Mouse (Mus musculus) layer of hippocampus, adult 2 months (tissue): ENCODE data around the gene Mlph. TPM values are rescaled to one million over a fixed set of nuclear protein-coding genes. Genes with fewer than 3 reads are reported as not detected.

Experiments
- DNase-seq, 2 experiments: peaks; one replicate each; pipeline ENCODE4 v3.0.0; 2022; ENCODE audit warnings: low spot score in 2 of 2
- H3K27ac ChIP-seq: fragments of 200-600 bp; 2 replicates; pipeline ENCODE4 v1.8.1; 2022
- H3K4me3 ChIP-seq: fragments of 200-600 bp; 2 replicates; pipeline ENCODE4 v1.8.1; 2022; ENCODE audit warnings: mild to moderate bottlenecking
- CTCF ChIP-seq: fragments of 200-600 bp; conservative IDR thresholded peaks from 2 replicates; pipeline ENCODE4 v1.8.1; 2022; ENCODE audit warnings: antibody characterized with exemption, mild to moderate bottlenecking, moderate library complexity
- long read RNA-seq, 2 experiments: library from polyadenylated mRNA; stranded (forward); transcript quantifications; one replicate each; pipeline ENCODE4 v2.0.0; 2021; ENCODE audit warnings: borderline mapping rate in 2 of 2
- total RNA-seq, 2 experiments: library from RNA; stranded (reverse); gene quantifications; 2 replicates each; pipeline ENCODE4 v1.2.3; 2021

The Mlph gene
- total RNA-seq: 1 to 10 TPM in 1 of 2 experiments, under 1 TPM in 1; 0.88 to 1.6 TPM
- long read RNA-seq, experiment 1: 0 reads
- long read RNA-seq, experiment 2: 0 reads

- Histone ChIP-seq H3K4me3 (peak within 1 kb of the TSS; percentile 28; the same call in 1 of the 2 replicates), H3K27ac (no peak within 1 kb of the TSS)
- DNase-seq: no peak
- no peak for TF ChIP-seq CTCF
Measured at GRCm38 (mm10) chr1:90914948-90915569, at the start of gene Mlph. Gene Mlph (plus strand): TSS chr1:90915085.

DNA sequence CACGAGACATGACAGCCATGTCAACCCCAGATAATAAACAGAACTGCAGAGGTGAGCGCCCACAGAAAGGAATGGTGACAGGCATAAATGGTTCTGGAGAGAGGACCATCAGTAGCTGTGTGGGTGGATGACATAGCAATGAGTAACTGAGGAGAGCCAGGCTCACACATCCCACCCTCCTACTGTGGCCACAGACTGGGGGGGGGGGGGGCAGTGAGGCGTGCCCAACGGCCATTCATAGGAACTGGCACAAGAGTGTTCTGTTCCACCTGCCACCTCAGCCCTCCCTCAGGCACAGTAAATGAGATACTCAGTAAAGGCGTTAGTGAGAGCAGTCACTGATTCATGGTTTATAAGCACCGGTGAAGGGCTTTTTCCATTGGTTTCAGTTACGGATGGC, 48.2 kb upstream of the Mlph start:
- DNase-seq: no peak

GRCm38 (mm10) chr1:90870581-90870980, 44.3 kb upstream of the Mlph start:
- TF ChIP-seq CTCF: no peak
- Histone ChIP-seq H3K27ac (no peak overlapping the region), H3K4me3 (no peak overlapping the region)
- no peak for DNase-seq

More for the DNA sequence above, 48.2 kb upstream of the Mlph start:
- TF ChIP-seq CTCF: no peak
- Histone ChIP-seq H3K27ac (no peak overlapping the region), H3K4me3 (no peak overlapping the region)

DNA sequence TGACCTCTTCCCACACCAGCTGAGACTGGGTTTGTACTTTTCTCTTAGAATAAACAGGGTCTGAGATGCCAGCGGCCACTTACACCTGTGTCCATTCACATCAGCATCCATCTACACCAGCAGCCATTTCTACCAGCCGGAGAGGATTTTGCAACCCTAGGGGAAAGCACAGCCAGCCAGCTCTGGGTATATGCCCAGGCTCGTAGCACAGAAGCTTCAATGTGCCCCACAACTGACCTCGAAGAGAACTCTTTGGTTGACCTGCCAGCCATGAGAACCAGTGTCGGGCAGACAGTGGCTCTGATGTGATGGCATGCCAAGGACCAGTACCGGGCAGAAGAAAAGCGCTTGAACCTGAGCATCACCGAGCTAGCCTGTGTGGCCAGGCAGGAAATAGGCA, 39.5 kb upstream of the Mlph start:
- Histone ChIP-seq H3K27ac (no peak overlapping the region), H3K4me3 (no peak overlapping the region)
- no peak for DNase-seq
- no peak for TF ChIP-seq CTCF

DNA sequence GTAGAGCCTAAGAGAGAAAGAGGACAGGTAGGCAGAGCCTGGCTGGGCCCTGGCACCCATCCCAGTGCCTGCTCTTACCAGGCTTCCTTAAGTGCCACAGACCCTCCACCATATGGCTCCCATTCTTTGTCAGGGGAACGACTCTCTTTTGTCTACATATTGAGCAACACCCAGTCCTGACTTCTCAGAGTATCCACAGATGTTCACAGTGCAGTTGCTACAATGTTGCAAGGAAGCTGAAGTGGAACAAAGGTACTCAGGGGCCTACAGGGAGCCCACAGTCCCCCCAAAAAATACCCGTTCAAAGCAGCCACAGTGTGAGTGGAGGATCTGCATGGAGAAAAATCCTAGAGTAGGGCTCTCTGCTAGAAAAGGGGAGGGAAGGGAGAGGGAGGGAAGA, 38.9 kb upstream of the Mlph start:
- Histone ChIP-seq H3K27ac (no peak overlapping the region), H3K4me3 (no peak overlapping the region)
- no peak for DNase-seq
- TF ChIP-seq CTCF: no peak

DNA sequence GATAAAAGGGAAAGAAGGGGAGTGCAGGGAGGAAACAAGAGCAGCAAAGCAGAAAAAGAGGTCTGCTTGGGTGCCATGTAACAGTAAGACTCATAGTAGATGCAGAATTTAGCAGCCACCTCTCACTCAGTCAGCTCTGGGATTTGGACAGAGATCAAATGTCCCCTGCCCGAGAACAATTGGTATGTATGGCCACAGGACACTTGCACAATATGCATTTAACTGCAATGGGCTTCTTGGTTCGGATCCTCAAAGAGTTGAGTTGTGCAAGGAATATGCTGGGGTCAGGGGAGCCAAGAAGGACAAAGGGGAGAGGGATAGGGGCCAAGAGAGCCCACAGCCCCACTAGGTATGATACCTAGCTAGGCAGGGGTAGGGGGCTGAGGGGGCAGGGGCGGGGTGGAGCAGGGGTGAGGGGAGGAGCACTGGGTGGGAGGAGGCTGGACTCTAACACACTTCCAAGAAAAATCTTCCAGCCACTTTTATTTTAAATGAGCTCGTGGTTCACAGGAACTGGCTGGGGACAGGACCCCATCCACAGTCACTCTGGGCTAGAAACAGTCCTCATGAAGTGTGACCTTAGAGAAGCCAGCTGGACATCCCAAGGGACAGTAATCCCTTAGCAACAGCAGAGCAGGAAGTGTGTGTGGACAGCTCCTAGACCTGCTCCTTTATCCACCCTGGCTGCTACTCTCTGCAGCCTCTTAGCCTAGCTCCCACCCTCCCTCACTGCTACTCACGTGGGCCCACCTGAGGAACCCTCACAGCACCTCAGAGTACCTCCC, 38.2 kb upstream of the Mlph start:
- Histone ChIP-seq H3K4me3 (no peak overlapping the region), H3K27ac (no peak overlapping the region)
- TF ChIP-seq CTCF: no peak
- DNase-seq: no peak

- H3K27ac ChIP-seq: no peak overlapping the region
- TF ChIP-seq CTCF: no peak
- no peak for DNase-seq
- H3K4me3 ChIP-seq: no peak overlapping the region
Measured at GRCm38 (mm10) chr1:90885771-90886460, 29.0 kb upstream of the Mlph start.

DNA sequence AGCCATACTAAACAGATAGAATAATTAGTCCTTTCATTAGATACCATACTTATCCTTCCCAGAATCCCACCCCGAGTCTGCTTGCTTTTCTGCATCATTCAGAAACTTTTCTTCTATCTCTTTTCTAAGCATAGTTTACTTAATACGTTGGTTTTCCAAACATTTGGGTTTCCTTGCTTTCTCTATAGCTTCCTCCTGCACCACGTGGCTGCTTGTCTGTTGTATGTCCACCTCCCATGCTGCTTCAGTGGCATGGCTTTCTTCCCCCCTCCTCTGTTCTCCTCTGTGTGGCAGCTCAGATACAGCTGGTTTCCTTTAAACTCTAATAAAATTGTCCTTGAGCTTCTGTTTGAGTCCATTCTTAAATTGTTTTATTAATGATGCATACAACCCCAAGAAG, 20.4 kb upstream of the Mlph start:
- no peak for TF ChIP-seq CTCF
- H3K27ac ChIP-seq: no peak overlapping the region
- no peak overlapping the region for H3K4me3 ChIP-seq
- DNase-seq: no peak

DNA sequence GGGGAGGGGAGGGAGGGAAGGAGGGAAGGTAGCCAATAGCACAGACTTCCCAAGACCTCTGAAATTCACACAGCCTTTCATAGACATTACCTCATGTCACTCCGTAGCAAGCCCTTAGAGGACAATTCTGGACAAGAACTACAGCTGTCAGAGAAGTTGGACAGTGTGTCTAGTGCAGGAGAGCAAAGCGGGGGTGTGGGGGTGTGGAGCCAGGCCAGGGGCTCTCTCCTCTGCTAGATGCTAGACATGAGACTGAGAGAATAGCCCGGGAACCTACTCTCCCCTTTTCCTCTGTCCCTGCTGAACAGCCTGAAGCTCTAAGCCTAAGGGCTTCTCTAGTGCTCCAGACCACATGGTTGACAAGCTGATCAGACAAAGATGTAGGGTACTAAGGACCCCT, 19.9 kb upstream of the Mlph start:
- no peak for DNase-seq
- H3K4me3 ChIP-seq: no peak overlapping the region
- no peak for TF ChIP-seq CTCF
- H3K27ac ChIP-seq: no peak overlapping the region

- TF ChIP-seq CTCF: no peak
- Histone ChIP-seq H3K4me3 (no peak overlapping the region), H3K27ac (peak overlapping the region; percentile 73; the same call in 1 of the 2 replicates)
- no peak for DNase-seq
Measured at GRCm38 (mm10) chr1:90896281-90896680, 18.6 kb upstream of the Mlph start.

DNA sequence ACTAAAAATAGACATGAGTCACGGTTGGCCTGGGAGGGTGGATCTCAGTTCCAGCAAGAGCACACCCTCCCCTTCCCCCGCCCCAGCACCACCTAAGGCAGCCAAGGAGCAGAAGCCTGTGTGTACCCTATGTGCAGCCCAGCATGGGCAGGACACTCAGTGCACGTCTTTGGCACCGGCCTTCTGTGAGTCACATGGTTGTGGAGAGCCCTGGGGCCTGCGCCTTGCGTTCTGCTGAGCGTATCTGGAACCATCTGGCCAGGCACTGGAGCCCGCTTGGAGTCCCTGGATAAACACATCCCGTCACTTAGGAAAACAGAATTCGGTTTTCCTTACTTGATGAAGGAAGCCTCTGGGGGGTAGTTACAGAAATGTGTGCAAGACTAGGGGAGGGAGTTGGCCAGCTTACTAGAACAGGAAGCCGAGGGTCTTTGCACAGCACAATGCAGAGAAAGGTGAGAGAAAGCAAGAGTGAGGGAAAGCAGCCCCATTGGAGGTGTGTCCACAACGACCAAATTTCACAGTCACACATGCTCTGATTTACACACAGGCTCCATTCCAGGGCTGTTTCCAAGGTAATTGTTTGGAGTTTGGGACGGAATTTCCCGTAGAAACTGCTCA, 18.0 kb upstream of the Mlph start:
- Histone ChIP-seq H3K27ac (peak overlapping the region; percentile 73; the same call in 1 of the 2 replicates), H3K4me3 (no peak overlapping the region)
- DNase-seq: peak; percentile 38 to 41
- no peak for TF ChIP-seq CTCF

GRCm38 (mm10) chr1:90898012-90898411, 16.9 kb upstream of the Mlph start:
- no peak for DNase-seq
- Histone ChIP-seq H3K4me3 (no peak overlapping the region), H3K27ac (no peak overlapping the region)
- TF ChIP-seq CTCF: no peak

- no peak overlapping the region for H3K4me3 ChIP-seq
- TF ChIP-seq CTCF: no peak
- no peak overlapping the region for H3K27ac ChIP-seq
- no peak for DNase-seq
Measured at GRCm38 (mm10) chr1:90899816-90900215, 15.1 kb upstream of the Mlph start.
